Mouse (Mus musculus) myocyte (in vitro differentiated cells): ENCODE measurements around the gene Fasn.

Experiments
- MYOG ChIP-seq, 3 experiments: IDR thresholded peaks; one replicate each; pipeline ENCODE4 v1.6.1; 2011; ENCODE audit warnings: control low read depth in 2 of 3, low read depth in 2 of 3, mild to moderate bottlenecking in 2 of 3; ENCODE audit not compliant: insufficient read length in 2 of 3, control insufficient read depth in 1 of 3, insufficient read depth in 1 of 3
- POLR2A ChIP-seq: IDR thresholded peaks from one replicate; pipeline ENCODE4 v1.6.1; 2011; ENCODE audit warnings: low read depth, mild to moderate bottlenecking, control low read depth, moderate library complexity; ENCODE audit not compliant: insufficient read length
- SRF ChIP-seq: IDR thresholded peaks from one replicate; pipeline ENCODE4 v1.6.1; 2011; ENCODE audit warnings: low read depth; ENCODE audit not compliant: control insufficient read depth, insufficient read length

- TF ChIP-seq SRF: no peak
- no peak for TF ChIP-seq POLR2A
- no peak for TF ChIP-seq MYOG (IDR thresholded peaks at IDR 0.05; ENCODE audit: control insufficient read depth in 1 of 3, insufficient read depth in 1 of 3, insufficient read length in 2 of 3, low read depth in 2 of 3)
These were observed 6.3 kb upstream of the Fasn start for GRCm38 (mm10) chr11:120830686-120831085.
